Mouse (Mus musculus) liver, embryonic 14.5 days (tissue): Measurements from ENCODE around the gene Metap2. TPM values are rescaled to one million over a fixed set of nuclear protein-coding genes. Genes with fewer than 3 reads are reported as not detected.
A peak's percentile ranks its signal among the peaks of the same experiment; 100 is the strongest.

ENCODE experiments used
- ATAC-seq: fragments of 200-750 bp; cut with Nextera tagmentation; 2 replicates; pipeline ENCODE4 v1.8.0; 2017; ENCODE audit warnings: moderate number of reproducible peaks, mild to moderate bottlenecking, moderate library complexity; ENCODE audit not compliant: insufficient read depth
- DNase-seq, 3 experiments: peaks; one replicate each; pipeline ENCODE4 v3.0.0-alpha.2; 2012 to 2013; ENCODE audit warnings: low read depth in 3 of 3, low spot score in 3 of 3
- H3K27ac ChIP-seq: fragments of 300-500 bp; sonication (generic); 2 replicates; pipeline ENCODE4 v1.5.1; 2014; ENCODE audit warnings: moderate library complexity, mild to moderate bottlenecking, control low read depth, inconsistent platforms
- H3K27me3 ChIP-seq: fragments of 300-500 bp; sonication (generic); 2 replicates; pipeline ENCODE4 v1.6.1; 2014; ENCODE audit warnings: mild to moderate bottlenecking, low read length, moderate library complexity; ENCODE audit not compliant: control insufficient read depth, insufficient read depth
- H3K36me3 ChIP-seq: fragments of 300-500 bp; sonication (generic); replicated peaks from 2 replicates; pipeline ENCODE4 v1.6.1; 2014; ENCODE audit warnings: low read depth; ENCODE audit not compliant: control insufficient read depth, insufficient read depth
- H3K4me1 ChIP-seq, 2 experiments: fragments of 200-500 bp in 1 of 2; fragments of 300-500 bp in 1 of 2; sonication (generic) in 1 of 2; replicated peaks; 2 replicates each; pipeline ENCODE4 v1.6.1; 2012 to 2014; ENCODE audit warnings: antibody characterized with exemption in 1 of 2, inconsistent platforms in 1 of 2, low read length in 1 of 2; ENCODE audit not compliant: control insufficient read depth in 2 of 2, insufficient read depth in 2 of 2
- H3K4me2 ChIP-seq: fragments of 300-500 bp; sonication (generic); 2 replicates; pipeline ENCODE4 v1.6.1; 2014; ENCODE audit warnings: low read depth, mild to moderate bottlenecking, control low read depth, moderate library complexity
- H3K4me3 ChIP-seq, 2 experiments: fragments of 200-500 bp in 1 of 2; fragments of 300-500 bp in 1 of 2; sonication (generic) in 1 of 2; 2 replicates each; pipeline ENCODE4 v1.5.1; 2012 to 2014; ENCODE audit warnings: low read depth in 2 of 2, low read length in 2 of 2, mild to moderate bottlenecking in 2 of 2, control low read depth in 1 of 2, inconsistent platforms in 1 of 2, moderate library complexity in 1 of 2; ENCODE audit not compliant: insufficient read depth in 1 of 2
- H3K9ac ChIP-seq: fragments of 300-500 bp; sonication (generic); replicated peaks from 2 replicates; pipeline ENCODE4 v1.6.1; 2014; ENCODE audit warnings: mild to moderate bottlenecking, control low read depth, moderate library complexity
- H3K9me3 ChIP-seq: fragments of 300-500 bp; sonication (generic); 2 replicates; pipeline ENCODE4 v1.6.1; 2016; ENCODE audit warnings: low read length, mixed read lengths; ENCODE audit not compliant: control insufficient read depth
- CTCF ChIP-seq: IDR thresholded peaks from 2 replicates; pipeline ENCODE4 v1.5.1; 2016; ENCODE audit warnings: antibody characterized with exemption, low read depth, control low read depth
- EP300 ChIP-seq: IDR thresholded peaks from 2 replicates; pipeline ENCODE4 v1.6.1; 2016; ENCODE audit warnings: antibody characterized with exemption, low read depth
- WGBS: fragments of 180-500 bp; shearing (Covaris S2); extraction: QIAGEN DNeasy Blood & Tissue Kit; methylation state at CpG from one replicate; pipeline ENCODE4 v1.1.7; 2014; ENCODE audit not compliant: insufficient replicate concordance; 5-methylcytosine and 5-hydroxymethylcytosine counted together
- polyA plus RNA-seq, 2 experiments: library from polyadenylated mRNA; depleted of rRNA in 1 of 2; stranded (reverse) in 1 of 2; unstranded in 1 of 2; fragments of >200 nt; fragmentation: Nextera tagmentation in 1 of 2; extraction: Ambion mirVana in 1 of 2; gene quantifications; 2 replicates each; pipeline versions ENCODE4 v1.2.1 to v1.2.3; 2012 to 2014

Metap2 gene
- polyA plus RNA-seq, 2 experiments, result 176 to 181 TPM

GRCm38 (mm10) chr10:93908540-93908939 lies 11.6 kb upstream of the Metap2 start:
- peaks cover 21 to 37% of the 10 kb centered on the region in 2 experiments for H3K4me1 ChIP-seq
- H3K27ac ChIP-seq, result no peak overlapping the region
- no peak overlapping the region for H3K4me2 ChIP-seq
- no peak for DNase-seq
- no peak overlapping the region for H3K4me3 ChIP-seq
- 42% methylated on average over 7 of the region's 7 CpGs for WGBS
- H3K36me3 ChIP-seq, result no peaks in the 10 kb centered on the region
- H3K9ac ChIP-seq, result no peak overlapping the region
- TF ChIP-seq CTCF, result no peak
- no peak for TF ChIP-seq EP300
- no peaks in the 10 kb centered on the region for H3K9me3 ChIP-seq
- no peaks in the 10 kb centered on the region for H3K27me3 ChIP-seq
- ATAC-seq, result no peak

- H3K4me3 ChIP-seq, result no peak overlapping the region
- no peaks in the 10 kb centered on the region for H3K9me3 ChIP-seq
- WGBS, result 61% methylated on average over 10 of the region's 10 CpGs
- ATAC-seq (no peak), DNase-seq (no peak)
- TF ChIP-seq EP300 (no peak), CTCF (no peak)
- H3K9ac ChIP-seq, result no peak overlapping the region
- H3K27ac ChIP-seq, result no peak overlapping the region
- peaks cover 12 to 26% of the 10 kb centered on the region in 2 experiments for H3K4me1 ChIP-seq
- H3K4me2 ChIP-seq, result no peak overlapping the region
- no peaks in the 10 kb centered on the region for H3K36me3 ChIP-seq
- no peaks in the 10 kb centered on the region for H3K27me3 ChIP-seq
Measured at GRCm38 (mm10) chr10:93907376-93907775, 10.5 kb upstream of the Metap2 start.

- DNase-seq, result no peak
- Histone ChIP-seq H3K36me3 (no peaks in the 10 kb centered on the region), H3K4me3 (no peak overlapping the region), H3K4me1 (peaks cover 0 to 8% of the 10 kb centered on the region in 2 experiments; a peak in 2 of 4 replicates), H3K9me3 (no peaks in the 10 kb centered on the region), H3K4me2 (no peak overlapping the region), H3K27me3 (no peaks in the 10 kb centered on the region), H3K27ac (no peak overlapping the region), H3K9ac (no peak overlapping the region)
- 55% methylated on average over 11 of the region's 11 CpGs for WGBS
- TF ChIP-seq CTCF (no peak), EP300 (no peak)
- ATAC-seq, result no peak
Measured at GRCm38 (mm10) chr10:93899907-93900306, 3.0 kb upstream of the Metap2 start.

- no peak for DNase-seq
- WGBS, result 39% methylated on average over 2 of the region's 2 CpGs
Measured at GRCm38 (mm10) chr10:93899303-93899702, 2.4 kb upstream of the Metap2 start.

GRCm38 (mm10) chr10:93892551-93892950 lies 4.3 kb downstream of the Metap2 start:
- Histone ChIP-seq H3K9ac (peak overlapping the region; percentile 16; the same call in 1 of the 2 replicates), H3K9me3 (no peaks in the 10 kb centered on the region), H3K27me3 (no peaks in the 10 kb centered on the region; the same call in 1 of the 2 replicates), H3K4me1 (peaks cover 40 to 45% of the 10 kb centered on the region in 2 experiments), H3K36me3 (peaks cover under 1% of the 10 kb centered on the region; the same call in 1 of the 2 replicates), H3K4me3 (no peak overlapping the region), H3K4me2 (peak overlapping the region; percentile 97), H3K27ac (peak overlapping the region; percentile 99)
- no peak for DNase-seq
- peak; percentile 52; the same call in 1 of the 2 replicates for TF ChIP-seq EP300
- TF ChIP-seq CTCF, result no peak
- peak; percentile 56 for ATAC-seq
- 32% methylated on average over 4 of the region's 4 CpGs for WGBS

More at GRCm38 (mm10) chr10:93899303-93899702, 2.4 kb upstream of the Metap2 start:
- Histone ChIP-seq H3K27ac (no peak overlapping the region), H3K9ac (no peak overlapping the region), H3K27me3 (no peaks in the 10 kb centered on the region), H3K4me3 (no peak overlapping the region), H3K4me2 (no peak overlapping the region), H3K9me3 (no peaks in the 10 kb centered on the region), H3K36me3 (no peaks in the 10 kb centered on the region), H3K4me1 (peaks cover 6 to 11% of the 10 kb centered on the region in 2 experiments)
- no peak for ATAC-seq
- TF ChIP-seq EP300 (no peak), CTCF (no peak)
